Mouse (Mus musculus) ES-Bruce4 (cell line): Measurements from ENCODE around the gene Ugt1a7c.

Source experiments
- CTCF ChIP-seq: IDR thresholded peaks from one replicate; pipeline ENCODE4 v1.8.1; 2011; ENCODE audit warnings: low read depth, low read length
- POLR2A ChIP-seq: IDR thresholded peaks from one replicate; pipeline ENCODE4 v1.8.1; 2011; ENCODE audit warnings: low read length; ENCODE audit not compliant: insufficient read depth

DNA sequence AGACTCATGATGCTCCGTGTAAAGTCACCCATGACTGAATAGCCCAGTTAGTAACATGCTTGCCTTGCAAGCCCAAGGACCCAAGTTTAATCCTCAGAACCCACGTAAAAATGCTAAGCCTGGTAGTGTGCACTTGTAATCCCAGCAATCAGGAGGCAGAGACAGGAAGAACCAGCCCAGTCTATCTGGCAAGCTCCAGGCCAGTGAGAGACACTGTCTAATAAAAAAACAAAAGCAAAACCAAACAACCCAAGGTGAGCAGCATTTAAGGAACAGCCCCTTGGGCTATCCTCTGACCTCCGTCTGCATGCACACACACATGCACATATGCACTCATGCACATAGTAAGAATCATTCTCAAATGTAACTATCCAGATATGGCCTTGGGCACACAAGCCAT, 134.7 kb downstream of the Ugt1a7c start:
- TF ChIP-seq CTCF (no peak), POLR2A (no peak)
